Mouse (Mus musculus): ENCODE measurements around the gene Tnfrsf8.

DNA sequence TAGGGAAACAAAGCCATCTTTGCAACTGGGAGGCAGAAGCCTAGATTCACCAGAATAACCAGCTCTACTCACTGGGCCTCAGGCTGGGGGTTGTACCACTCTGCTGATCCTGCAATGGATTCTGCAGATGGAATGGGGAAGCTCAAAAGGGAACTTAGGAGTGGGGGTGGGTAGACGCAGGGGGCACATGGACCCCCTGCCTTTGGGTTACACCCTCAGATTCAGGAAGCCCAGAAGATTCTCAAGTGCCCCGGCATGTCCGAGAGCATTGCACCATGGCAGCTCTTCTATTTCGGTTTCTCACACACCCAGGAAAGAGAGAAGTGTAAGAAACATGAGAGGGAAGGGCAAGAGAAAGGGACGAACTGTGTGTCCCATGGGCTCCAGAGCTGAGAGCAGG lies 44.8 kb downstream of the Tnfrsf8 start:
- TF ChIP-seq CTCF (IDR thresholded peaks at IDR 0.05): no peak
- TF ChIP-seq EP300 (IDR thresholded peaks at IDR 0.05; ENCODE audit: insufficient read depth, low read depth, low read length): 0 out of 2 replicates have a peak, but pooled peaks have one; percentile 14
- TF ChIP-seq POLR2A (IDR thresholded peaks at IDR 0.05; ENCODE audit: insufficient read depth, low read depth, low read length): no peak

All from heart, adult 2 months (tissue).